Mouse (Mus musculus) embryo, embryonic 9.5 days (tissue): ENCODE measurements at regions not wholly inside any gene's neighbourhood (a gene's known extent, or its start where the extent isn't known, plus 50 kb on each side); places are given as distances from the start of the nearest gene placed in this dataset.
A peak's percentile ranks its signal among the peaks of the same experiment; 100 is the strongest.

ENCODE experiments used
- DNase-seq: peaks from one replicate; pipeline ENCODE4 v3.0.0-alpha.2; 2017; ENCODE audit errors: extremely low spot score

DNA sequence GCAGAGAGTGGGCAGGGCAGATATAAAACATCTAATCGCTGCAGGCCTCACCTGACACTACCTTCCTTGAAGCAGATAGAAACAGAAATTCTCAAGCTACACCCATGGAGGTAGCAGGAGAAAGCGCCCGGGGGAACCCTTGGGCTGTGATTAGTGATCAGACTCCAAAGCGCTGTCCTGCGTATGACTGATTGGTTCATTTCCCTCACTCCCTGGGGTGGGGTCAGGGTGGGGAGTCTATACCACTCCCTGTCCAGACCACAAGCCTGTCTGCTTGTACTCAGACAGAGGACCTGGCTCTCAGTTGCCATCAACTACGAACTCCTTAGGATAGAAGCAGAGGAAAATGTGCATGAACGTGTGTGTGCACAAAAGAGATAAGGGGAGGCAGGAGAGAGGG is 77.7 kb downstream of the Gm826 start:
- no peak for DNase-seq

DNA sequence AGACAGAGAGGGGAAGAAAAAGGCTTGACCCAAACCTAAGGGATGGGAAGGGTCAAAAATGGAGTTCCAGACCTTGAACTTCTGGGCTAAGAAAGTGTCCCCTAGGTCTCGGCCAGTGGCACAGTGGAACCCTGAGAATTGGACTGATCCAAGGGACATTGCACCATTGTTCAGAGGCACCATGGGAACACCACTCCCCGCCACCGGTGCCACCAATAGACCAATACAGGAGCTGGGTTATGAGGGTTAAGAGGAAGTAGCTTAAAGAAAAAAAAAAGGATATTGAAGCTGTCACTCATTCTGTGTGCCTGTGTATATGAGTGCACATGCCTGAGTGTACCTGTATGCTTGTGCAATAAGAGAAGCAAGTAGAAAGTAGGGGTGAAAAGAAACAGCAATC is 83.7 kb downstream of the Gm826 start:
- DNase-seq = no peak

DNA sequence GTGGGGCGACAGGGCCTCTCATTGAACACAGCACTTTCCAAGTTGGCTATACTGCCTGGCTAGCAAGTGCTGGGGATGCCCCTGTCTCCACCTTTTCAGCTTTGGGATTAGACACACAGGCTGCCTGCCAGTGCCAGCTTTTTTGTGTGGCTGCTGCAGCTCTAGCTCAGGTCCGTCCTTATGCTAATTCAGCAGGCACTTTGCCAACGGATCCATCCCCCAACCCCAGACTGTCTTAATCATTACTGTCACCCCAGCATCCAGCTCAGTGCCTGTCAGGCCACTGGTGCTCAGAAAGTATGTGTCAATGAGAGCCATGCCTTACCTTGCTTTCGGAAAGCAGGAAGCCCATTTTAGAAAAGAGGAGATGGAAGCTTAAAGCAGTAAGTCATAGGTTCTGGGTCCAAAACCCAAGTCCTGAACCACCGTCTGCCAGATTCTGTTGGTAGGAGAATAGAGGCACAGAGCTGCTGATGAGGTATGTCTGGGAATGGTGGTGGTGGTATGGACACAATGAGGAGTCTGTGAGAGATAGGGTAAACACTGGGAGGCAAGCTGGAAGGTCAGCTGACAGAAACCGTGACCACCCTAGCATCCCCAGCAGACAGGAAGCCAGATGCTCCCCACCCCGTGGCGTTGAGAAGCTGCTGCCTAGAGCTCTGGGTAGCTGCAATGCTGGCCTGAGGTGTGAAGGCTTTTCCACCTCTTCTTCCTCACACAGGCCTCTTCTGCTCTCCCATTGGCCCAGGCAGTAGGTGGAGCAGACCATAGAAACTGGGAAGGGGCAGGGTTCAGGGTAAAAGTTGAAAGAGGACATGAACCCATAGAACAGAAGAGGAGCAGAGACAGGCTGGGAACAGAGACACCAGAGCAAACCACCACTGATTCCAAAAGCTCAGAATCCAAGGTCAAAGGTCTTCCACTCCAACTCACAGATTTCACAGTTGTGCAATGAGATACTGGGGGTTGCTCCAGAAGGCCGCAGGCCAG is 84.6 kb downstream of the Gm826 start:
- DNase-seq = no peak

DNA sequence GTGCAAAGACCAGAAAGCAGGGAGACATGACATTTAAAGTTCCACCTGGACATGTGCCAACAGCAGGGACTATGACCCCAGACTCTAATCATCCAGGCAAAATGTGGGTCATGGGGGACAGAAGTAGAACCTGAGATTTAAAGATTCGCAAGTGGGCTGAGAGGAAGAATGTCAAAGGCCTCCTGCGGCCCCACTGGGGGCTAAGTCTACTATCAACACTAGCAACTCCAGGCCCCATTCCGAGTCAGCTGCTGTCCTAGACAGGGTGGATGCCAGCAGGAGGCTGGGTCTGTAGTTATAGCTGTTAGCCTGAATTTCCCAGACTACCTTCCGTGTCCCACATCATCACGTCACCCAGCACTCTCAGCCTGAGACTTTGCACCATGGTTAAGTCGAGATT is 86.7 kb downstream of the Gm826 start:
- DNase-seq = no peak

DNA sequence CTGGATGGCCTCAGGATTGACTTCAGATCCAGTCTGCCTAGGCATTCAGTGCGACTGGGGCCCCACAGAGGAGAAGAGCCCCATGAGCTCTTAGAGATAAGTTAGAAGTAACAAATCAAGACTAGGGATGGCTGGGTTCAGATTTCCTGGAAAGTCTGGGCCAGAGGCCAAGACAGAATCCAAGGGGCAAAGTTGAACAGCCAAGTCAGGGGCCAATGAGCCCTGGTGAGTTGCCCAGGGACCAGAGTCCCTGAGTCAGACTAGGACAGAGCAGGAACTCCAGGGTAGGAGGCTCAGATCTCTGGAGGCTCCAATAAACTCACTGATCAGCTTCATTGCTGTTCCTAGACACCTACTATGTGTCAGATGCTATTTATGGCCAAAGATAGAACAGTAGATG is 87.6 kb downstream of the Gm826 start:
- DNase-seq = no peak

DNA sequence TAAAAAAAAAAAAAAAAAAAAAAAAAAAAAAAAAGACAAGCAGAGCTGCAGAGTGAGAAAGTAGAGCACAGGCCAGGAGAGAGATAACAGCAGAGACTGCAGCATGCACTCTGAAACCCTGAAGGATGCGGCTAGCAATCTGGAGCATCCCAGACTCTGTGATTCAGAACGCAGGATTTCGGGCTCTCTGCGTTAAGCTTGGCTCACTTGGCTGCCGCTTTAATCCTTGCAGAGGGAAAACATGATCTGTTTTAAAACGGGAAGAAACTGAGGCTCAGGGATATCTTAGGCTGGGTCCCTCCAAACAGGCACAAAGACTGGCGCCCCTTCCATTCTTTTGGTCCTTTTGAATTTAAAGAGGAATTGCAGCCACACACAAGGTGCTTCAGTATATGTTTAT is 89.1 kb downstream of the Gm826 start:
- DNase-seq = no peak

DNA sequence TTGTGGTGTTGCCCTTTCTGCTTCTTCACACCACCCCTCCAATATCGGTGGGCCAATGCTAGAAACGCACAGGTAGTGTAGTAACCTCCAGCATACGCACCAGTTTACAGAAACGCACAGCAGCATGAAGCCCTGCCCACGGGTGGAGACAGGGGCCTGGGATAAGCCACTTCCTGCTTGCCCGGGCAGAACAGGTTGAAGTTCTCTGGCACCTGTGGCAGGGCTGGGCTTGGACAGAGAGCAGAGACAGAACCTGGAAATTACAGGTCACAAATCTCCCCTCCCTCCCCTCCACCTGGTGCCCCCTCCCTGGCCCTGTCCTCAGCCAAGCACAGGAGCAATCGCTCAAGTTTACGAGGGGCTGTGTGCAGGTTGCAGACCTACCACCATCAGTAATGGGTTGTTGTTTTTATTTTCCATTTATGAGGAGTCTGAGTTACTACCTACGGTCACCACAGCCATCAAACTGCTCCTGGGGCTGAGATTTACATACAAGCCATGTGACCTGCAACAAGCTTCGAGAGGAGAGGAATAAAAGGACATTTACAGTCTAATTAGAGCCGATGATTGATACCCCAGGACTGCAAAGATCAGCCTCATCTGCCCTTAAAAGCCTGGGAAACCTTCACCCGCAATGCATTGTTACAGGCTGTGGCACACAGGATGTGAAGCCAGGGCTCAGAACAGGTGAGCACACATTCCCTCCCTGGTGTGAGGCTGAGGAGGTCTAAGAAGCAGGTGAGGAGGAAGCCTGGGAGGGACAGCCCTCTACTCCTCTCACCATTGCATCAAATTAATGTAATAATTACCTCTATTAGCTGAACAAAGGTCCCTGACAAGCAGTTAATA is 93.2 kb downstream of the Gm826 start:
- no peak for DNase-seq

DNA sequence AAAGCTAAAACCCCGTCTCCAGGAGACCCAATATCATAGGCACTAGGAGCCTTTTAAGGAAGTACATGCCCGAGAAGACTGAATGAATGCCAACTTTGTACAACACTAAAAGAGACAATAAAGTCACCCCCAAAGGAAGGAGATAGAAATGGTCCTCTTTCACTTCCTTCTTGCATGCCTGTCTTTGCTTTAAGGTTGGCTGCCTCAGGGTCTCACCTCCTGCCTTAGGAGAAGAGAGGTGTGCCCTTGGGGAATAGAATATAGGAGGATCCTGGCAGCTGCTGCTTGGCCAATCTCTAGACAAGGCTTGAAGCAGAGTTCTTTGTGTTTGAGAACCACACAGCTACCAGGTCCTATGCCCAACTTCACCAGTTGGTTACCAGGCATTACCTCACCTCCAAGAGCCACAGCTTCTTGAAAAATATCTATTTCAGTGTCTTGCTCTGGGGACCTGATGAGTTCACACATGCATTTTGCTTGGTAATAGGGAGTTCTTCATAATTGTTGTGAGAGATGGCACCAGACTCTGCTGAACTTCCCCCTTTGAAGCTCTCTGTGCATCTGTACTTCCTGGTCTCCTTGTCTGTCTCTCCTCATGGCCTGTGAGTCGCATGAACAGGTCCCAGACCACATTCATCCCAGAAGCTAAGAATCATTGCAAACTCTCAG is 96.4 kb downstream of the Gm826 start:
- DNase-seq = no peak

DNA sequence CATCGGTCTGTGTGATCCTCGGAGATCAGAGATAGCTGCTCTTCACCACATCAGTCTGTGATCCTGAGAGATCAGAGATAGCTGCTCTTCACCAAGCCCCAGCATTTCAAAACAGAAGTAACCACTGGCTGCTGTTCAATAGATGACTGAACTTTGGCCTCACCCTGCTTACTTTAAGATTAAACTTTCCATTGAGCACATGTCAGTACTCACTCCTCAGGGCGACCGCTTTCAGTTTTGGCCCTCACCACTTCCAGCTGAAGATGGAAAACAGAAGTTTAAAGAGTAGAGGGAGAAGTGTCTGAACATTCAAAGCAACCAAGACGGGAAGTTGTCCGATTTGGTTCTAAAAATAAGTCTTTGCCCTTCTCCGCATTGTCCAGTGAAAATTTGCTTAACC is 97.2 kb downstream of the Gm826 start:
- no peak for DNase-seq

DNA sequence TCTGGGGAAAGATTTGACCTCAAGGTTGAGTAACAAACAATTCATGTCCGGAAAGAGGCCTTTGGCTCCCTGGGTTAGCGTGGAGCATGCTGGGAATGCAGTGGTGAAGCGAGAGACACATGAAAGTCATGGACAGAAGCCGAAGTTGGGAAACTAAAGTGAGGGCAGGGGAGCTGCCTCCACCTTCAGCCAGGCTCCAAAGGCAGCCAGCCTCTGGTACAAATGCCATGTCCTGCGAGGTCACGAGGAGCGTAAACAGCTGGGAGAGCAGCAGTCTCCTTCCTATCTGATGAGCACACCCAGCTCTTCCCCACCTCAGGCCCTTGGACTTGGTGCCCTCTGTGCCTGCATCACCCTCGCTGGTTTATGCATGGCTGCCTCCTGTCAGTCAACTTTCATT is 103.2 kb downstream of the Gm826 start:
- DNase-seq = no peak

DNA sequence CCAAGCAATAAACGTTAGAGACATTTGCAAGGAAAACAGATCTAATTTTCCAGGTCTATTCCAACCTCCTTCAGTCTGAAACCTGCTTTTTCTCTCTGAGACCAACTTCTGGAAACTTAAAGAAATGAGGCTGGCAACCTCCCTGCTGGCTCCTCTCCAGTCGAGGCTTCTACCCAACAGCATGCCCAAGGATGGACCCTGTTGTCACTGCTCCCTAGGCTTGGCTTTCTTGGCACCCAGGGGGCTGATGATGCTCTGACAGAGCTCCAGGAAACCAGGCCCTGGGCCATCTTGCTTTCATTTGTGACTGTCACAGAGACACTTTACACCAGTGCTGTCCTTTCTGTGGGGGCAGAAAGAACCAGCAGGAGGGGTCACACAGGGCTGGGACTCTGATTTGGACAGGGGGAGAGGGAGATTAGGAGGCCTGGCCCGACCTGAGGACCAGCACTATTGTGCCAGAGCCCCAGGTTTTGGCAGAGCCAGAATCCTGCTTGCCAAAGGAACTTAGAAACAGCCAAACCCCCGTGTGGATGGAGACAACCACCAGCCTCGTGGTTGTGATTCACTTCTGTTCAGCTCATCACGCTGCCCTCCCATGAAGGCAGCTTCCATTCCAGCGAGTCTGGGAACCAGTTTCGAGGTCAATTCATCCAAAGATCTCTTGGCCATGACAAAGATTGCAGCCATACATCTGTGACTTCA is 105.5 kb downstream of the Gm826 start:
- no peak for DNase-seq

DNA sequence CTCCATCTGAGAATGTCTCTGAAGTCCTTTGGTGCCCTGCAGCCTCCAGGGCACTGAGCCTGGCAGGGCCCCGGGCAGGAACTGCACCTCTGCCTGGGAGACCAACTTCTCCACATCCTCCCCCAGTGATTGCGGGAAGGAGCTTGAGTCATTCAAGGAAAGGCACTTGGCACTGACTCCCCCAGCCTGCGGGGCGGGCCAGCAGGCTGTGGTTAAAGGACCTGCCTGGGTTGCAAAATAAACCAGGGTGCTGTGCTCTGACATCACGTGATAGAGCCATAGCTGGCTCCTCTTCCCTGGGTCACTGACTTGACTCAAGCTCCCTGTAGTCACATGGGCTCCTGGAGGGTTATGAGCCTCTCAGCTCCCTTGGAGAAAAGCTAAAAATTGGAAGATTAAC is 108.5 kb downstream of the Gm826 start:
- no peak for DNase-seq

DNA sequence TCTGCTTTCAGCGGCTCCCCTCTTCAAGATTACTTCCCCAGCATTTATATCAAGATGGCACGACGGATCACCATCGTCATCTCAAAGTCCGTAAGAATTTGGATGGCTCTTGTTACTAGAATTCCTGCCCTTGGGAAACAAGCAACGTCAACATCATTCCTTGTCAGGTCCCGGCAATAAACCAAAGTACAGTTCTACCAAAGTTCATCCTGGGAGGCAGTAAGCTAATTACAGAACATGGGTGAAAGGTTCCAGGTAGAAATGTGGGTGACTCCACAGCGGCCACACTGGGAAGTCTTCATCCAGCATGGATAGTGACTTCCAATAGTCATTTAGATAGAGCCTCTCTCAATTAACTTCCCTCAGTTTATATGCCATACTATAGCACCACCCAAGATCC is 110.6 kb downstream of the Gm826 start:
- no peak for DNase-seq

DNA sequence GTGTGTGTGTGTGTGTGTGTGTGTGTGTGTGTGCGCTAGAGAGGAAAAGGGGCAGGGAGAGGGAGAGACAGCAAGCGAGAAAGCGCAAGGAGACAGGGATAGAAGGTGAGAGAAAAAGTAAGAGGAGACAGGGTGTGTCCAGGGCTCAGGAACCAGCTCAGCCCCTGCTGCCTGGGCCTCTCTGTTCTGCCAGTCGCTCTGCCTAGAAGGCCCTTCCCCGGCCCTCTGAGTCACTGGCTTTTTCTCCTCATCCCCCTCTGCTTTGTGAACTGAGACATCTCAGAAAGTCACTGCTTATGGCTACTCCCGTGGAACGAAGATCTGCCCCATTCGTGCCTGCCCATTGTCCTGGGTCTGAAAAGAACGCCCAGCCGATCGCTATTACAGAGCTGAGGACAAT is 112.2 kb downstream of the Gm826 start:
- DNase-seq = no peak

DNA sequence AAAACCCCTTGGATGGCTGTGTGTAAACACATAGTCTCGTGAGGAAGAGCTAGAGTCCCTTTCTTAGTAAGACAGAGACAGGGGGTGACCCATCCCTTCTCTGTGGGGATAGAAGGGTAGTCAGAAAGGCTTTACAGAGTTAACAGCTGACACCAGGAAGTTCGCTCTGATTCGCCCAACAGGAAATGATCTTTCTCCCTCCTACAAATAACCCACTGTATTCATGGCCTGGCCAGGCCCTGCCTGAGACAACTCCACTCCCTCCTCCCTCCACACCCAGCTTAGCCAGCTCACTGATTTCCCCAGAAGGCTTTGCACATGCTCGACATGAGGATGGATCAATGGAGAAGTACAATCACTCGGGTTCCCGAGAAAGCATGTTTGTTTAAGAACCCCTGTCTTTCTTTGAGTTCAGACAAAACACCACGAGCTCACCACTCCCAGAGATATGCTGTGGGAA is 113.4 kb downstream of the Gm826 start:
- DNase-seq = peak; percentile 39

DNA sequence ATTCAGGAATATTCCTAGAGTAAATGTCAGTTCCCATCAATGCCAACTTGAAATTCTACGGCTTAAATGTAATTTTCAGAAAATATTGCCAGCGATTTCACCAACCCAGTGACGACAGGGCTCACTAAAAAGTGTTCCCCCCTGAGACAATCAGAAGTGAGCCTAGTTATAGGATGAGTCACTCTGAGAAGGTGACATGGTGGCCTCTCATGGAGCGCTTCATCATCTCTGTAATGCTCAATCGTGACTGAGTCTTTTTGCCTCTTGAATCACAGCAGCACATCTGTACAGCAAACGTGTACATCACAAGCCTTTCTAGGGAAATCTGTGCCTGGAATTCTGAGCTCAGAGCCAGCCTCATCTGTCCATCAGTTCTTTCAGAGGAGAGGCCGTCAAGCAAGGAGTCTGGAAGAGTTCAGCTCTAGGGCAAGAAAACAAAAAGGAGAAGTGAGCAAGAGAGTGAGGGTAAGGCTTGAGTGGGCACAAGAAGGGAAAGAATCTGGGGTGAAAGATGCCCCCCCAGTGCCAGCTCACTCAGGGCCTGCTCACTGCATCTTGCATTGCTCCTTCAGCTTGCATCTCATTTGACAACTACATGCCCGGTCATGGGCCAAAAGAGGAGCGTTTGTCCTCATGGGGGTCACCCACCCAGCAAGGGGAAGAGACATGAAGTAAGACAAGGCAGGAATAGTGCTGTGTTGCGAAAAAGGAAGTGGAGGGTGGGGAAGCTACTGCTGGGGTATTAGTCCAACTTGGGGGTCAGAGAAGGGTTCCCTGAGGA is 119.7 kb downstream of the Gm826 start:
- no peak for DNase-seq

DNA sequence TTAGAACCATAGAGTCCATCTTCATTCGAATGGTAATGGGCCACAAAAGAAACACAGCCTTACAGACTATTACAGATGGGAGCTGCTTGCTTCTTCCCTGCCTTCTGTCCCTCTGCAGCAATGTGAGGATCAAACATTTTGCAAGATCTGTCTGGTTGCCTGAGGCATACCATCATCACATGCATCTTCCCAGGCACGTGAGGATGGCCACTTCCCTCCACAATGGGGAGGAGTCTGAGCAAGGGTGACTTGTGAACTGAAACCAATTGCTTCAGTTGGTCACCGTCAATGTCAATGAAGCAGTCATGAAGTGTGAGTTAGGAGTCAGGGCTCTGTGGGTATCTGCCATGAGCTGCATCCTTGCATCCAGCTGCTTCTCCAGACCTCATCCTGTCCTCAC is 123.5 kb downstream of the Gm826 start:
- no peak for DNase-seq

DNA sequence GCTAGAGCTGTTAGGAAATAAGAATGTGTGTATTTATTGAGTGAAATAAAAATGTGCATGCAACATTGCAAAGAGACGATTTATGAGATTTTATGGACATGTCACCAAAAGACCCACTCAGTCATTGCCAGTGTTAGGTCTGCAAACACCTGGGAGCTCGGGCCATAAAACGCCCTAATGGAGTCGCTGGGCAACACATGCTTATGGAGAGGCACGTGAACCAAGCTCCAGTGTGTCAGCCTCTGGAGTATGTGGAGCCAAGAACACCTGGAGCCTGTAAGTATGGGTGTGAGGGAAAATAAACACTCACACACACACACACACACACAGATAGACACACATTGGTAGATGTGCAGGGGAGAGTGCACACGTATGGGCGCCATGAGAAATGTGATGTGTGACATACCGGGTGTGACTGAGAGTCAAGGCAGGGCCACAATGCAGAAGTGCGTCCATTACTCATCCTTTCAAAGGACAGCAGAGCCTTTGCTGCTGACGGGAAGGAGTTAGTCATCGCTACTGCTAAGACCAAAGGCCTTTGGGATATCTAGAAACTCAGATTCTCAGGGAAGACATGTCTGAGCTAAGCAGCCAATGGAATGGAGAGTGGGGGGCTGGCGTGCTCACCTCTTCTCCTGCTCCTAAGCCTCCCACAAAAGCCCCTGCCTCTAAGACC is 124.2 kb downstream of the Gm826 start:
- DNase-seq = no peak

DNA sequence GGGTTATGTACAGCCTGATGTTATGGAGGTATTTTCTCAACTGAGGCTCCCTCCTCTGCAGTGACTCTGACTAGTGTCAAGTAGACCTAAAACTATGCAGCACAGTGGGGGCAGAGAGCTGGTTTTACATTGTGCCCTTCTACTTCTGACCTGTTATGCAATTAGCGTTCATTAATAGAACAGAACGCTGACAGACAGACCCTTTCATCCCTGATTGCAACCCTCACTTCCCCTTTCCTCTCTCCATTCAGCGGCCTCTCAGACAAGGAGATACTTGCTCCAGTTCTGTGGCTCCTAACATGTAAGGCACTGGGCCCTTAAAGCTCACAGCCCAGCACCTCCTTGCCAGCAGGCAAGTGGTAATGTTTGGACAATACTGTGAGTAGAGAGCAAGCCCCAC is 125.7 kb downstream of the Gm826 start:
- DNase-seq = no peak

DNA sequence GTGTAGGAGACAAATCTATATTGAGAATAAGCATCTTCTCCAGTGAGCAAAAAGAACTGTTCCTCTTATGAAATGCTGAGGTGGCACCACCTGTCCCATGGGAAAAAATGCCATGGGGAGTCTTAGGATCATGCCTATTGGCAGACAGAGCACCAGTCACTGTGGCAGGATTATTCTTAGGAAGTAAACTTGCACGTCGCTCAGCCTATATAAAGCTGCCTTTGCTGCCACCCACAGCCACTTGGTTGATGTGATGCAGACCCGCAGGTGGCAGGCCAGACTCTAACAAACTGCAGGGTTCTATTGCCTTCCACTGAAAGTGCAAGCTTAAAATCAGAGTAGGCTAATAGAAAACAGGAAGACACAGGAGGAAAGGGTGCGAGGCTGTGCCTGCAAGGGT is 126.7 kb downstream of the Gm826 start:
- DNase-seq = no peak
